Mouse (Mus musculus) kidney, postnatal 10 days (tissue): Measurements from ENCODE around the gene Cfap45.

Experiments used
- DNase-seq: peaks from one replicate; pipeline ENCODE4 v3.0.0; 2021; ENCODE audit warnings: mixed read lengths

Cfap45 gene

GRCm38 (mm10) chr1:172520576-172521440 is at the start of gene Cfap45:
Gene Cfap45 (plus strand): TSS chr1:172520801.
- DNase-seq, result peak; percentile 94

GRCm38 (mm10) chr1:172472909-172473308 is 47.7 kb upstream of the Cfap45 start:
- no peak for DNase-seq

GRCm38 (mm10) chr1:172474196-172474595 is 46.4 kb upstream of the Cfap45 start:
- no peak for DNase-seq

GRCm38 (mm10) chr1:172475054-172475741 is 45.4 kb upstream of the Cfap45 start, which contains the start of gene Slamf9:
Gene Slamf9 (plus strand): TSS chr1:172475358.
- DNase-seq, result no peak

- no peak for DNase-seq
Observed at GRCm38 (mm10) chr1:172478020-172478419, 42.6 kb upstream of the Cfap45 start.

- no peak for DNase-seq
Observed at GRCm38 (mm10) chr1:172480376-172480775, 40.2 kb upstream of the Cfap45 start.

GRCm38 (mm10) chr1:172481111-172481510 is 39.5 kb upstream of the Cfap45 start:
- DNase-seq, result no peak

- peak; percentile 97 for DNase-seq
Observed at GRCm38 (mm10) chr1:172481540-172482280, 38.9 kb upstream of the Cfap45 start, which contains the start of gene Igsf9. Gene Igsf9 (plus strand): TSS chr1:172481788.

GRCm38 (mm10) chr1:172482518-172483360 is 37.9 kb upstream of the Cfap45 start:
- peak; percentile 54 for DNase-seq

GRCm38 (mm10) chr1:172483361-172483660 is 37.3 kb upstream of the Cfap45 start:
- DNase-seq, result no peak

GRCm38 (mm10) chr1:172484236-172484635 is 36.4 kb upstream of the Cfap45 start:
- DNase-seq, result no peak

GRCm38 (mm10) chr1:172484671-172485070 is 35.9 kb upstream of the Cfap45 start:
- no peak for DNase-seq

- no peak for DNase-seq
Observed at GRCm38 (mm10) chr1:172485821-172486220, 34.8 kb upstream of the Cfap45 start.

- no peak for DNase-seq
Observed at GRCm38 (mm10) chr1:172486236-172486635, 34.4 kb upstream of the Cfap45 start.

GRCm38 (mm10) chr1:172486651-172487050 is 34.0 kb upstream of the Cfap45 start:
- no peak for DNase-seq

- no peak for DNase-seq
Observed at GRCm38 (mm10) chr1:172487859-172488258, 32.7 kb upstream of the Cfap45 start.

- no peak for DNase-seq
Observed at GRCm38 (mm10) chr1:172488831-172489230, 31.8 kb upstream of the Cfap45 start.

- DNase-seq, result no peak
Observed at GRCm38 (mm10) chr1:172489585-172490250, 30.9 kb upstream of the Cfap45 start.

GRCm38 (mm10) chr1:172490261-172490661 is 30.3 kb upstream of the Cfap45 start:
- DNase-seq, result peak; percentile 94

- DNase-seq, result no peak
Observed at GRCm38 (mm10) chr1:172492047-172492446, 28.6 kb upstream of the Cfap45 start.

- DNase-seq, result no peak
Observed at GRCm38 (mm10) chr1:172493516-172493915, 27.1 kb upstream of the Cfap45 start.

- no peak for DNase-seq
Observed at GRCm38 (mm10) chr1:172496030-172496429, 24.6 kb upstream of the Cfap45 start.
